Mouse (Mus musculus) CH12.LX (cell line): ENCODE measurements around the gene Rapgef2.

Source experiments
- BHLHE40 ChIP-seq: IDR thresholded peaks from 2 replicates; pipeline ENCODE4 v1.6.1; 2011; ENCODE audit warnings: mild to moderate bottlenecking, low read depth, low read length, improper control_type of control experiment
- CHD2 ChIP-seq: IDR thresholded peaks from 2 replicates; pipeline ENCODE4 v1.6.1; 2011; ENCODE audit warnings: low read length, improper control_type of control experiment
- CTCF ChIP-seq, 2 experiments: IDR thresholded peaks in 1 of 2; conservative IDR thresholded peaks in 1 of 2; 2 replicates each; pipeline ENCODE4 v1.5.1; 2011 to 2012; ENCODE audit warnings: low read depth in 2 of 2, low read length in 2 of 2, improper control_type of control experiment in 1 of 2, inconsistent platforms in 1 of 2, mild to moderate bottlenecking in 1 of 2, moderate library complexity in 1 of 2
- ELF1 ChIP-seq: IDR thresholded peaks from 2 replicates; pipeline ENCODE4 v1.6.1; 2014; ENCODE audit warnings: low read depth, mild to moderate bottlenecking, inconsistent platforms, low read length, improper control_type of control experiment
- GABPA ChIP-seq: IDR thresholded peaks from 2 replicates; pipeline ENCODE4 v1.6.1; 2012; ENCODE audit warnings: low read depth, low read length, improper control_type of control experiment, inconsistent platforms; ENCODE audit not compliant: insufficient replicate concordance
- HCFC1 ChIP-seq: IDR thresholded peaks from 2 replicates; pipeline ENCODE4 v1.6.1; 2012; ENCODE audit warnings: low read depth, mild to moderate bottlenecking, inconsistent platforms, low read length, improper control_type of control experiment
- MAX ChIP-seq: IDR thresholded peaks from 2 replicates; pipeline ENCODE4 v1.6.1; 2011; ENCODE audit warnings: low read length, improper control_type of control experiment
- POLR2A ChIP-seq: IDR thresholded peaks from 2 replicates; pipeline ENCODE4 v1.6.1; 2011; ENCODE audit warnings: low read depth, mild to moderate bottlenecking, improper control_type of control experiment, low read length
- TCF12 ChIP-seq: IDR thresholded peaks from 2 replicates; pipeline ENCODE4 v1.6.1; 2014; ENCODE audit warnings: low read depth, mild to moderate bottlenecking, inconsistent platforms, low read length, improper control_type of control experiment
- UBTF ChIP-seq: IDR thresholded peaks from 2 replicates; pipeline ENCODE4 v1.6.1; 2012; ENCODE audit warnings: low read depth, mild to moderate bottlenecking, inconsistent platforms, low read length, improper control_type of control experiment, moderate library complexity
- ZC3H11A ChIP-seq: IDR thresholded peaks from 2 replicates; pipeline ENCODE4 v1.6.1; 2012; ENCODE audit warnings: low read depth, mild to moderate bottlenecking, inconsistent platforms, low read length, improper control_type of control experiment
- ZNF384 ChIP-seq: IDR thresholded peaks from 2 replicates; pipeline ENCODE4 v1.6.1; 2012; ENCODE audit warnings: low read depth, low read length, improper control_type of control experiment, inconsistent platforms

GRCm38 (mm10) chr3:79299401-79299800 is 13.1 kb upstream of the Rapgef2 start:
- no peak for TF ChIP-seq BHLHE40
- TF ChIP-seq POLR2A, result no peak
- no peak for TF ChIP-seq CTCF (conservative IDR thresholded peaks at IDR 0.05 in 1 of 2, IDR thresholded peaks at IDR 0.05 in 1 of 2; ENCODE audit: low read depth in 2 of 2, low read length in 2 of 2)
- TF ChIP-seq HCFC1, result no peak
- TF ChIP-seq MAX, result no peak
- no peak for TF ChIP-seq CHD2
- no peak for TF ChIP-seq ELF1
- TF ChIP-seq UBTF, result no peak
- TF ChIP-seq TCF12, result no peak
- no peak for TF ChIP-seq ZNF384
- TF ChIP-seq ZC3H11A, result no peak
- TF ChIP-seq GABPA, result no peak
